Mouse (Mus musculus): ENCODE measurements around the gene Isy1. TPM values are rescaled to one million over a fixed set of nuclear protein-coding genes. Genes with fewer than 3 reads are reported as not detected.

Isy1 gene
- total RNA-seq, 4 experiments from 2014 or later = 13.1 to 23.1 (median 18.4) TPM

- DNase-seq (ENCODE audit: low spot score in 2 of 2) = no peak
These were observed 33.1 kb downstream of the Isy1 start for GRCm38 (mm10) chr6:87805448-87805847.

GRCm38 (mm10) chr6:87804886-87805285, 33.7 kb downstream of the Isy1 start:
- DNase-seq (ENCODE audit: low spot score in 2 of 2) = no peak

- DNase-seq (ENCODE audit: low spot score in 2 of 2) = no peak
These were observed 34.6 kb downstream of the Isy1 start for GRCm38 (mm10) chr6:87804036-87804435.

- no peak for DNase-seq (ENCODE audit: low spot score in 2 of 2)
These were observed 36.1 kb downstream of the Isy1 start for GRCm38 (mm10) chr6:87802462-87802861.

GRCm38 (mm10) chr6:87799576-87799975, 39.0 kb downstream of the Isy1 start:
- no peak for DNase-seq (ENCODE audit: low spot score in 2 of 2)

GRCm38 (mm10) chr6:87797321-87797720, 41.3 kb downstream of the Isy1 start:
- DNase-seq (ENCODE audit: low spot score in 2 of 2) = no peak

GRCm38 (mm10) chr6:87796251-87796880, 42.2 kb downstream of the Isy1 start:
- DNase-seq (ENCODE audit: low spot score in 2 of 2) = no peak

GRCm38 (mm10) chr6:87795385-87796150, 43.0 kb downstream of the Isy1 start:
- DNase-seq (ENCODE audit: low spot score in 2 of 2) = no peak

- DNase-seq (ENCODE audit: low spot score in 2 of 2) = no peak
These were observed 44.6 kb downstream of the Isy1 start for GRCm38 (mm10) chr6:87793821-87794510.

GRCm38 (mm10) chr6:87791826-87792225, 46.8 kb downstream of the Isy1 start:
- no peak for DNase-seq (ENCODE audit: low spot score in 2 of 2)

GRCm38 (mm10) chr6:87790779-87791480, 47.7 kb downstream of the Isy1 start:
- no peak for DNase-seq (ENCODE audit: low spot score in 2 of 2)

GRCm38 (mm10) chr6:87789791-87790190, 48.8 kb downstream of the Isy1 start:
- DNase-seq (ENCODE audit: low spot score in 2 of 2) = no peak

GRCm38 (mm10) chr6:87788896-87789587, 49.6 kb downstream of the Isy1 start:
- DNase-seq (ENCODE audit: low spot score in 2 of 2) = no peak

- no peak for DNase-seq (ENCODE audit: low spot score in 2 of 2)
These were observed 50.2 kb downstream of the Isy1 start for GRCm38 (mm10) chr6:87788266-87788895.

- peak in 1 of 2 experiments; percentile 21 for DNase-seq (ENCODE audit: low spot score in 2 of 2)
These were observed 51.3 kb downstream of the Isy1 start for GRCm38 (mm10) chr6:87787108-87787890.

- no peak for DNase-seq (ENCODE audit: low spot score in 2 of 2)
These were observed 52.0 kb downstream of the Isy1 start for GRCm38 (mm10) chr6:87786621-87787020.

GRCm38 (mm10) chr6:87784033-87784432, 54.6 kb downstream of the Isy1 start:
- DNase-seq (ENCODE audit: low spot score in 2 of 2) = no peak

GRCm38 (mm10) chr6:87780546-87781301, 57.9 kb downstream of the Isy1 start:
- no peak for DNase-seq (ENCODE audit: low spot score in 2 of 2)
